Mouse (Mus musculus) bone marrow macrophage, adult 2 months (primary cell): ENCODE measurements around the gene Tef.

ENCODE experiments used
- CTCF ChIP-seq: IDR thresholded peaks from 2 replicates; pipeline ENCODE4 v1.5.1; 2012; ENCODE audit warnings: low read depth, mild to moderate bottlenecking, low read length, moderate library complexity
- POLR2A ChIP-seq: IDR thresholded peaks from 2 replicates; pipeline ENCODE4 v1.6.1; 2012; ENCODE audit warnings: mild to moderate bottlenecking, low read depth, low read length, borderline replicate concordance

DNA sequence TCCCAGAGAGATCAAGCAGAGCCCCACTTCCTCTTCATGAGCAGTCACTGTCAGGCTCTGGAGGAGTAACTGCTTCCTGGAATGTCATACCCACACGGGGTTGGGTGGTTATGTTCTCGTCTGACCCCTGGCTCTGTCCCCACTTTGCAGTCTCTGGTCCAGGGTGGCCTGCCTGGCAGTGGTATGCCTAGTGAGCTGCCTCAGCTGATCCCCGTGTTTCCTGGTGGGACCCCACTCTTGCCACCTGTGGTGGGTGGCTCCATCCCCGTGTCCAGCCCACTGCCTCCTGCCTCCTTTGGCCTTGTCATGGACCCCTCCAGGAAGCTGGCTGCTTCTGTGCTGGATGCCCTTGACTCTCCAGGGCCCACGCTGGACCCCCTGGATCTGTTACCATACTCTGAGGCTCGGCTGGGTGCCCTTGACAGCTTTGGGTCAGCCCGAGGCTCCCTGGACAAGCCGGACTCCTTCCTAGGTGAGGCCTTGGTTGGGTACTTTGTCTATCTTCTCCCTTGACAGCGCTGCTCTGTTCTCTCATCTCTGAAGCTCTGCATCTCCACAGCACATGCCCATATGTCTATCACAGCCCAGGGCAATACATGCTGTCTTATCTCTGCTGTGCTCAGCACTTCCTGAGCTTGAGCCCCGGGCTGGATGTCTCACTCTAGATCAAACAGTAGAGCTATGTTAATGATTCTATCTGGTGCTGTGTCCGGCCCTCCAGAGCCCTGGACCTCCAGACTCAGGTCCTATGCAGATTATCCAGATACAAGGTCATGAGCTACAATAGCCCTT lies 25.4 kb upstream of the Tef start:
- TF ChIP-seq CTCF (no peak), POLR2A (no peak)
